Mouse (Mus musculus) splenic B cell, adult 2 months (primary cell): ENCODE data around the gene Strip1.
A peak's percentile ranks its signal among the peaks of the same experiment; 100 is the strongest.

ENCODE experiments used
- DNase-seq: peaks from one replicate; pipeline ENCODE4 v3.0.0-alpha.2; 2011; ENCODE audit warnings: low read depth, low spot score
- H3K27me3 ChIP-seq: 2 replicates; pipeline ENCODE4 v1.6.1; 2012; ENCODE audit warnings: mild to moderate bottlenecking, low read length, moderate library complexity, mixed read lengths; ENCODE audit not compliant: control insufficient read depth, poor library complexity, insufficient read depth, severe bottlenecking
- H3K36me3 ChIP-seq: 2 replicates; pipeline ENCODE4 v1.6.1; 2012; ENCODE audit warnings: mild to moderate bottlenecking, low read length, moderate library complexity, mixed read lengths; ENCODE audit not compliant: control insufficient read depth, poor library complexity, insufficient read depth, severe bottlenecking

The Strip1 gene

DNA sequence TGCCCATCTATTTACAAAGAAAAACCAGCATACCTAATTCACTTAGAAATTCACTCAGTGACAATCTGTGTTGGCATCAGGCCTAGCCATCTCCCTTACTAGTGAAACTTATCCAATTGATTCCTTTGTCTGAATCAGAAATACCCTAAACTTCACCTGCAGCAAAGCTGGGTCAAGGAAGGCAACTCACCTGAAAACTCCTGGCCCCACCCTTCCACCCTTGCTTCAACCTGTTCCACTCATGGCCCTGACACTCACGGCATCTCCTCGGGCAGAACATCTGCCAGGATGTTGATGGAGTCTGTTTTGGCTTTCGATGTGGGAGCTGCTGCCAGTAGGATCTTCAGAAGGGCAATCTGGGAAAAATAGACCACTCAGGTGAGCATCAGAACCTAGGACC, 13.7 kb downstream of the Strip1 start:
- Histone ChIP-seq H3K27me3 (no peaks in the 10 kb centered on the region), H3K36me3 (peaks cover 8% of the 10 kb centered on the region)
- DNase-seq = no peak

DNA sequence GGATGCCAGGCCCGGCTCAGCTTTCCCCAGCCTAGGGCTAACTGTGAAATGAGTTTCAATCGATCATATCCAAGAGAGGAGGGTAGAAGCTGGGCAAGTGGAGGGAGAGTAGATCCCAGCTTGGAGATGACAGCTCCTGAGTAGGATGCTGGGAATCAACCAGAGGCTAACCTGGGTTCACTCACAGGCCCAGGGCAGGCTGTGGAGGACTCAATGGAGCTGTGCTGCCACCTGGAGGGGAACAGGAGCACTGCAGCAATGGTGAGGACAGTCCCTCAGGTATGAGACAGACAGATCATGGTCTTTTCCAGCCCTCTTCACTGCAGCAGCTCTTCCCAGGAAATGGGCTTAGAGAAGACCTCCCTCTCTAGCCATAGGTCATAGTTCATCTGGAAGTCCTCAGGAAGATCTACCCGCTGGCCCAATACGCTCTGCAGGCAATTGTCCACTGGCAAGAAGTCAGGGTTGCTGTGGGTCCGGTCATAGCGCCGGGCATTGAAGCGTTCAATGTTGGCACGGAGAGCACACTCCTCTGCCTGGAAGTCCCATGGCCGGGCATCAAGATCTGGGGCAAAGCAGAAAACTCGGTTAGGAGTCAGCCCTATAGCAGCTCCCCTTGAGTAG, 18.5 kb downstream of the Strip1 start:
- DNase-seq = peak; percentile 70
- Histone ChIP-seq H3K36me3 (peaks cover 2% of the 10 kb centered on the region), H3K27me3 (no peaks in the 10 kb centered on the region)

DNA sequence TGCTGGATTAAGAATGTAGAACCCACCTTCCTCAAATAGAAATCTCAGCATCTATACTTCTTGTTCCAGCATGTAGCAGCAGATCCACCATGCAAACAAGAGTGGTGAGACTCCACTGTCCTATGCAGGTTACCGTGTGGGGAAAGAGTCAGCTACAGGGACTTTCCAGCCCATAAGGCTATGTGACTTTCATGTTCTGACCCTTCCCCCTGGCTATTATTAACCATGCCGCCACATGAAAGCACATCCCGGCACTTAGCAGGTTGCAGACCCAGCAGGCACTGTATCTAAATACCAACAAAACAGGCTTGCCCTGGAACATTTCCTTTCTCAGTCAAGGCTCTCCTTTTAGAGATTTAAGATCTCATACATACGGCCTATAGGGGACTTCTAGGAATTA, 20.1 kb downstream of the Strip1 start:
- Histone ChIP-seq H3K36me3 (peaks cover 2% of the 10 kb centered on the region), H3K27me3 (no peaks in the 10 kb centered on the region)
- DNase-seq = no peak

DNA sequence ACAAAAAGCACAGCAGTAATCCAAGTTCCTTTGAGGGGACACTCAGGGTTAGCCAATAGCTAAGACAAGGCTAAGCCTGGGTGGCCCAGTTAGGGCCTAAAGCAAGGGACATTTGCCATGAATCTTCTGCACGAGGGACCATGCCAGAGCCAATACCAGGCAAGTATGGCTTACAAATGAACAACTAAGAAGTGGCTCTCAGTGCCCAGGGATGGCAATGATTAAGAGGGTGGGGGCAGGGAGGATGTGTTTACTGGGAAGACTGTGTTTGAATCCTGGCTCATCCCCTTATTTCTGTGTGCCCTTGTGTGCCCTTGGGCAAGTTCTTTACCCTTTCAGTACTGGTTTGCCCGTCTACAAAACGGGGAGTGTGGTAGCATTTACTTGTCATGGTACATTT, 22.1 kb downstream of the Strip1 start:
- DNase-seq = no peak
- no peaks in the 10 kb centered on the region for H3K27me3 ChIP-seq
- H3K36me3 ChIP-seq = peaks cover 2% of the 10 kb centered on the region; the same call in 1 of the 2 replicates

DNA sequence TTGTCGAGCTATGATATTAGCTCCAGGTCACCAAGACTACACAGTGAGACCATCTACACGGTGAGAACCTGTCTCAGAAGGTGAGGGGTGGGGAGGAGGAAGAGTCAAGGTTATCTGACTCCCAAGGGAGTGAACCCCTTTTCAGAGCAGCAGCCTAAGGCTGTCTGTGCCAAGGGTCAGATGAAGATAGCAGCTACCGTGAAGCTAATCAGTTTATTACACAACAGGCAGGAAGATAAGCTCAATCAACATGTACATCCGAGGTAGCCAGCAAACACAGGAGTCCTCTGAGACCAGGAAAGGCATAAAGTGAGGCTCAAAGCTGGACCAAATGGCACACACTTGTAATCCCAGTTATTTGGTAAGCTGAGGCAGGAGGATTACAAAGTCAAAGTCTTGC, 22.7 kb downstream of the Strip1 start:
- DNase-seq = no peak
- Histone ChIP-seq H3K36me3 (peaks cover 2% of the 10 kb centered on the region; the same call in 1 of the 2 replicates), H3K27me3 (no peaks in the 10 kb centered on the region)

DNA sequence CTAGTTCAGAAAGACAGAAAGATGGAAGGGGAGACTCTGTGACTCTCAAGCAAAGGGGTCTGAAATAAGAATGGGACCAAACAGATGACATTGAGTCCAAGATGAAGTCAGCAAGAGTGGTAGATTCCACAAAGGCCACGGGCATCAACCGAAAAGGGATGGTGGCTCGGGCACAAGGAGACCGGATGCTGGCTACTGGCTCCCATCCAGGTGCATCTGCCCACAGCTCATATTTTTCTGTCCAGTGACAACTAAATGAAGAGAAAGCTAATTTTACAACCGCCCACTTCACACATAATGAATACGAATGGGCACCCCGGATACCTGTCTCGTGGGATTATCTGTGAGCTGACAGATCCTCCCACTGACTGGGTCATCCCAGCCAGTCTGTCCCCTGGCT, 24.3 kb downstream of the Strip1 start:
- Histone ChIP-seq H3K27me3 (no peaks in the 10 kb centered on the region), H3K36me3 (no peaks in the 10 kb centered on the region)
- DNase-seq = no peak

DNA sequence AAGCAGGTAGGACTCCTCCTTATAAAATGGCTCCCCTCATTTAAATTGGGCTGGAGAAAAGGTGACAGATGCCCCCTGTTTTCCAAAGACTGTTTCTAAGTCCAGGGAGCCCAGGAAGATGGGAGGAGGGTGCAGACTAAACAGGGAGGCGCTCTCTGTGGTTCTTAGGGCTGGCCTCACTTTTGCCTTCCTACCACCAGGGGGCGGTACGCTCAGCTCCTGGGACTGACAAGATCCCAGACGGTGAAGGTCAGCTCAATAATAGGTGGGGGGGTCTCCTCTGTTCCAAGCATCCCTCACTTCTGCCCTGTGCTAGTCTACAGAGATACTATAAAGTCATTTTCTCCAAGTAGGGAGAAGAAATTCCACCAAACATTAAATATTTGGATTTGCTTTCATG, 26.2 kb downstream of the Strip1 start:
- peak; percentile 75 for DNase-seq
- Histone ChIP-seq H3K27me3 (no peaks in the 10 kb centered on the region), H3K36me3 (no peaks in the 10 kb centered on the region)

DNA sequence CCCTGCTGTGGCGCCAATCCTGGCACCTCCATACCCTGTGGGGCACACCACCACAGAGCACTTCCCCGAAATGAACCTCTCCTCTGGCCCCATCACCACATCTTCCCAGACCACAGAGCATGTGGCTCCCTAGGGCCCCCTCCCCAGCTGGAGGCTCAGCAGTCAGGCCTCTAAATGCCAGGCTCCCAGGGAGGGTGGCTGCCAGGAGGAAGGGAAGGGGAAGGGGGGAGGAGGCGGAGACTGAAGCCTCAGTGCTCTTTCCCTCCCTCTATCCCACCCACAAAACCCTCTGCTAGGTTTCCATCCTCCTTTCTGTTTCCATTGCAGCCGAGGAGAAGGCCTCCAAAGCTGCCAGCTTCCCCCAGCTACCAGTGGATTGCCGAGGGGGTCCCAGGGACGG, 31.4 kb downstream of the Strip1 start:
- Histone ChIP-seq H3K36me3 (no peaks in the 10 kb centered on the region), H3K27me3 (no peaks in the 10 kb centered on the region; the same call in 1 of the 2 replicates)
- no peak for DNase-seq

DNA sequence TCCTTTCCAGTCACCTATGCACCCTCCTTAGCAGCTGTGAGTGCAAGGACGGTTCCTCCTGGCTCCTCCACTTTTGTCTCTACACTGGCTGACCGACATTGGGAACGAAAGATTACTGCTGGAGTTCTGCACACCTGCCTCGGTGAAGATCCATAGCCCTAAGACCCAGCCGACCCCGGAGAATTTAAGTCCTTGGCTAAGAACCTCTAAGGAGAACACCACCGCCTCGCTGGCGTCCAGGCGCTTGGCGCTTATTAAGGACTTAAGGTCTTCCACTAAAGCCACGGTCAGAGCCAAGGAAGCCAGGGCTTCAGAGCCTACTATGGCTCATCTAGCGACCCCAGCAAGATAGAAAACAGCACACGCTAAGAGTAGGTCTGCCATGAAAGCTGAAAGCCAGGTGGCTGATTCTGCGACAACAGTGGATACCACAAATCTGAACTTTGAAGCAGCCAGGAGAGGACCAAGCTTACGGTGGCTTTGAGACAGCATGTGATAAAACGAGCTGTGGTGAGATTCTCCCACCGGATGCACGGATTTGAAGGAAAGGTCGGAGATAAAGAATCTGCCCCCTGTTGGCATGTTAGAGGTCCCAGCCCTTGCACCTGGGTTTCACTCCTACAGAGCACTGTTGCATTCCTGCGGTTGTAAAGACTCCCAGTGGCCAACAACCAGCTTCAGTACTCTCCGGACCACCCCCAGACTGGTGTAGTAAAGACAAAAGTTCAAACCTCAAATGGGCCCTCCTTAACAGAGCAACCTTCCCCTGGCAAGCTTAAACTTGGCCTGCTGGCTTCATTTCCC, 33.7 kb downstream of the Strip1 start:
- H3K27me3 ChIP-seq = no peaks in the 10 kb centered on the region; the same call in 1 of the 2 replicates
- H3K36me3 ChIP-seq = no peaks in the 10 kb centered on the region
- no peak for DNase-seq

DNA sequence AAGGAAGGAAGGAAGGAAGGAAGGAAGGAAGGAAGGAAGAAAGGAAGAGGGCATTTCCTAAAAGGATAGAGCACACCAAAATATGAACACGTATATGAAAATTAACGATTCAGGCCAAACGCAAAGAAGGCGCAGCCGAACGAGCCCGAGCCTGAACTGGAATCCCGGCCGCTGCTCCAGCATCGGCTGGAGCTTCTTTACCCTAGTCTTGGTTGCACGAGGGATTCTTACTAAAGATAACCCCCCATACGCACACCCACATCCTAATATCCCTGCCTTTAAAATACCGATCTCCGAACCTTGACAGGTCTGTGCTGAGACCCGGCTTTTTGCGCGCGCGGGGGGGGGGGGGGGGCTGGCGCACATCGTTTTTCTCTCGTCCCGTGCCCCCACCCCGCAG, 34.4 kb downstream of the Strip1 start:
- no peaks in the 10 kb centered on the region for H3K36me3 ChIP-seq
- DNase-seq = no peak
- H3K27me3 ChIP-seq = no peaks in the 10 kb centered on the region; the same call in 1 of the 2 replicates

DNA sequence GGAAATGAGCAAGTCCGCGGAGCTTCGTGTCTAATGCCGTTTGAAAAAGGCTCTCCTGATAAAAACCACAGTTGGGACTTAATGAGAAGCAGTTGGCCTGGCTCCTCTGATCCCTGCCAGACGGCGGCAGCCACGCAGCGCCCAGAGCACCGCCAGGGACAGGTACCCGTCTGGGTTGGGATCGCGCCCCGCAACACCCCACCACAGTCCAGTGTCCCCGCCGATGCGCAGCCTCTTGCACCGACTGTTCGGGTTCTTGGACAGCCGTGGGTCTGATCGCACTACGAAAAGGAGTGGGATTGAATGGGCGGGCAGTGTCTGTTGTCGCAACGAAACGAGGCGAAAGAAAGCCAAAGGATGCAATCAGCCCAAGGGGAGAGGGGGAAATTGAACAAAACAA, 34.9 kb downstream of the Strip1 start:
- Histone ChIP-seq H3K36me3 (no peaks in the 10 kb centered on the region), H3K27me3 (no peaks in the 10 kb centered on the region; the same call in 1 of the 2 replicates)
- DNase-seq = peak; percentile 21

DNA sequence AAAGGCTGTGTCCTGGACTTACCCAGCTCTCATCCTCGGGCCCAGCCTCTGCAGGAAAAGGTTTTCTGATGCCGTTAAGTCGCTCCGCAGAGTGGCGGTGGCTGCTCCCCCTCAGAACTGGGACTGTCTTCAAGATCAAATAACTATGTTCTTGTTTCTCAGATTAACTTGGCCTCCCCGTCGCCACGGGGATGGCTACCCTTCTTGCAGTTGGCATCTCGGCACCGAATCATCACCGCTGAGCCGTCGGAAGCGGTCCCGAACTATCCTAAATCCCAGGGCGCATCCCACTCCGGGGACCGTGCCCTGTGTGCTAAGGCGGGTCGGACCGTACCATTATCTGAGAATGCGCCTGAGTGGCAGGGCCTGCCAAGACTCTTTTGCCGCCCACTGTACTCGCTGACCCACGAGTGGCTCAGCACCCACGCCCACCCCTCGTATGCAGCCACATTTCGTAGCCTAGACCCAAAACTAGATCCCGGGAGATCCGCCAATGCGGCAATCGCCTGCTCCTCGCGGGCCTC, 35.5 kb downstream of the Strip1 start:
- DNase-seq = peak; percentile 20
- H3K27me3 ChIP-seq = no peaks in the 10 kb centered on the region; the same call in 1 of the 2 replicates
- no peaks in the 10 kb centered on the region for H3K36me3 ChIP-seq

DNA sequence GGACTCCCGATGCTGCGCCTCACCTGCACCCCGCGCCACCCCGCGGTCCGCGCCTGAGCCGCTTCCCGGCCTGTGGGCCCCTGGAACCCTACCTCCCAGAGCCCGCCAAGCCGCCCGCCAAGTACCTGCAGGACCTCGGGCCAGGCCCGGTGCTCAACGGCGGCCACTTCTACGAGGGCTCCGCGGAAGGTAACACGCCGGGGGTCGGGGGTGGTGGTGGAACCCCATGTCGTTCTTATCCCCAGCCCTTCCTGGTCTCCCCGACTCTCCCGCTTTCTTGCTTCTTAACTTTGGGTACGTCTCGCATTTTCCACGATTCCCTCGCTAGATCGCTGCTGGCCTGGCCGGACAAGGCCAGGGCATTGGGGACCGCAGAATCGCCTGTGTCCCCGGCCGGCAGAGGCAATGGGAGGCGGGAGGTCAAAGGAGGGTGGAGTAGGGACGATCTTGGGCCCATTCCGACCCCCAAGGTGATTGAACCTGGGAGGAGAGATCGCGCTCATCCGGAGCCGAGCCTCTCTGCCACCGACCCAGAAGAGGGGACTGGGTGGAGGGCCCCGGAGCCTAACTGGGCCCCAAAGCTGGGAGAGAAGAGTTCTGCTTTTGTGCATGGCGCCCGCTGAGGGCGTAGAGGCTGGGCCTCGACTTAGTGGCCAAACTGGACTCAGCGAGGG, 36.1 kb downstream of the Strip1 start:
- no peaks in the 10 kb centered on the region; the same call in 1 of the 2 replicates for H3K27me3 ChIP-seq
- H3K36me3 ChIP-seq = no peaks in the 10 kb centered on the region
- peak; percentile 11 for DNase-seq

DNA sequence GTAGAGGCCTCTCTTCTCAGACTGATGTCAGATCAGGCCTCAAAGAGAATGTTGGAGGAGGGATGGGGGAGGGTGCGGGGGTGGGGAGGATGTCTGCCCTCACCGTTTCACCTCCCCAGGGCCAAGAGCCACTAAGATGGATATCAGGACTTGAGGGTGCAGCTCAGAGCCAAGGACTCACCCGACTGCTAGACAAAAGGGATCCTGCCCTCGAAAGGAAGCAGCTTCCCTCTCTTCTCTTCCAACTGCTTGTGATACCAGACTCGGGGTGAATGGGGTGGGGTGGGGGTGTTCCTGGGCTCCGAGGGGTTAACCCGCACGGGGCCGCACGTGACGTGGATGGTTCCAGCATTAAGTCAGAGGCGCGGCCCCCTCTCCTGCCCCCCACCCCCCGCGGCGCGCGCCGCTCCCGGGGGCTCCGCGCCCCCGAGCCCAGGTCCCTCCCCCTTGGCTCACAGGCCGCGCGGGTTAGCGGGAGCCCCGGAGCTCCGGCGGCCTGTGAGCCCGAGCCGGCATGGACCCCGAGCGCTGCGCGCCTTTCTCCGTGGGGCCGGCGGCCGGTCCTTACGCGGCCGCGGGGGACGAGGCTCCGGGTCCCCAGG, 36.7 kb downstream of the Strip1 start, which contains the start of gene Alx3:
Alx3 (plus strand) TSS at position 370 of the 602 bp plus-strand sequence.
- DNase-seq = no peak
- no peaks in the 10 kb centered on the region for H3K36me3 ChIP-seq

More for the DNA sequence above, 36.7 kb downstream of the Strip1 start, which contains the start of gene Alx3:
- H3K27me3 ChIP-seq = no peaks in the 10 kb centered on the region
